ENCODE assay signal across 24 mouse cellular contexts in the genomic region with DNA sequence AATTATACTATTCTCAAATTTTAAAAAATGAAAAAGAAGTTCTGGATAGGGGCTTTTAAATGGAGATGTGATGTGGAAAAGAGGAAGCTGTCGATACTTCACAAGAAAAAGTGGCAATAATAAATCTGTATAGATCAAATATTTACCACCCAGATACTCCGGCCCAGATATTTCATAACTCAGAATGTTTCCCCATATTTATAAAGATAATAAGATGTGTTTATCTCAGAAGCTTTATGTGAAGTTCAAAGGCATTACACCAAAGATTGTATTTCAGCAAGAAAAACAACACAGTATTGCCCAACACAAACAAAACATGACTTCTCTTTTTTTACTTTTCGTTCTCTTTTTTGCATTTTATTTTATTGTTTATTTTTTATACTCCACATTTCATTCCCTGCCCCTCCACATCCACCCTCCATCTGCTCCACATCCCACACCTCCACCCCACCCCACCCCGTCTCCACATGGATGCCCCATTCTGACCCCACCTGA.
"Had no signal": no experiment of that assay in that cellular context is flagged by ENCODE, and none has a peak within 500 bp of the region (broad histone marks: within the 10 kb centered on the region; RNA-seq: fewer than 3 reads in every experiment).

No protein-coding gene starts in this region.

- DNase-seq: gastrocnemius, postnatal 14 days; gastrocnemius, postnatal 36 days; heart, adult 18-20 months; heart, postnatal 14 days; heart, postnatal 36 days; kidney, adult 11 months; kidney, adult 2 months; kidney, adult 9 months; kidney, postnatal 10 days; kidney, postnatal 36 days; layer of hippocampus, adult 9-11 months; left cerebral cortex, postnatal 4 days had no signal

- H3K9me3 ChIP-seq: heart, embryonic 13.5 days; heart, embryonic 15.5 days; kidney, embryonic 15.5 days; limb, embryonic 13.5 days; limb, embryonic 15.5 days had no signal

- H3K36me3 ChIP-seq: heart, embryonic 13.5 days; heart, embryonic 15.5 days; kidney, embryonic 15.5 days; limb, embryonic 13.5 days; limb, embryonic 15.5 days had no signal

- H3K27me3 ChIP-seq: heart, embryonic 13.5 days; heart, embryonic 15.5 days; kidney, embryonic 15.5 days; limb, embryonic 13.5 days; limb, embryonic 15.5 days had no signal

- H3K4me3 ChIP-seq: heart, embryonic 13.5 days; heart, embryonic 15.5 days; kidney, embryonic 15.5 days; limb, embryonic 13.5 days; limb, embryonic 15.5 days had no signal

- H3K9ac ChIP-seq: heart, embryonic 13.5 days; heart, embryonic 15.5 days; hindbrain, embryonic 14.5 days; kidney, embryonic 15.5 days; limb, embryonic 13.5 days; limb, embryonic 15.5 days; liver, embryonic 14.5 days had no signal

- H3K27ac ChIP-seq: heart, embryonic 13.5 days; heart, embryonic 15.5 days; hindbrain, embryonic 14.5 days; kidney, embryonic 15.5 days; limb, embryonic 13.5 days; limb, embryonic 15.5 days; liver, embryonic 14.5 days had no signal

- ATAC-seq: hindbrain, embryonic 16.5 days; inflammation-experienced regulatory T-cells, adult 6 months; intestine, embryonic 16.5 days had no signal

- H3K4me1 ChIP-seq: heart, embryonic 13.5 days; heart, embryonic 15.5 days; kidney, embryonic 15.5 days; limb, embryonic 13.5 days; limb, embryonic 15.5 days had no signal

- H3K4me2 ChIP-seq: heart, embryonic 11.5 days; heart, embryonic 13.5 days; heart, embryonic 15.5 days; hindbrain, embryonic 14.5 days; kidney, embryonic 15.5 days; limb, embryonic 13.5 days; limb, embryonic 15.5 days; liver, embryonic 11.5 days had no signal
